Mouse (Mus musculus): ENCODE measurements around the gene Trank1. TPM values are rescaled to one million over a fixed set of nuclear protein-coding genes. Genes with fewer than 3 reads are reported as not detected.

Trank1 gene
- total and polyA plus RNA-seq, 3 experiments = 0.13 to 0.66 (median 0.34) TPM

DNA sequence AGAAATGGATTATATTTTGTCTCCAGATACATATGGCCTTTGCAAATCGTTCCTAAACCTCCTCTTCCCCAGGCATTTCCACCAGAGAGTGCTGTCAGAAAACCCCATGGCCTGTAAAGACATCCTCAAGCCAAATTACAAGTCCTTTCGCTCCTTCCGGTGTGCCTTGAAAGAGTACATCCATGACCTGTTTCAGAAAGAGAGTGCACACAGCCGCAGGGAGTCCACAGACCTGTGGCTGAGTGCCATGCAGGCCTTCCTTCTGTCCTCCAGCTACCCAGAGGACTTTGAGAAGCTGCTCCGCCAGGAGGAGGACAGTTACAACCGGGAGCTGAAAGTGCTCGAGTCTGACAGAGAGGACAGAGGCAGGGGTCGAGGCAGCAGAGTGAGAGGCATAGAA, 79.5 kb downstream of the Trank1 start:
- H3K27me3 ChIP-seq (replicated peaks) = no peaks in the 10 kb centered on the region
- H3K4me1 ChIP-seq (ENCODE audit: control insufficient read depth in 1 of 2, insufficient read depth in 2 of 2) = peaks cover 10 to 34% of the 10 kb centered on the region in 2 experiments; a peak in 3 of 4 replicates
- H3K9ac ChIP-seq (ENCODE audit: insufficient read depth, low read depth) = no peak overlapping the region
- no peaks in the 10 kb centered on the region for H3K9me3 ChIP-seq (replicated peaks; ENCODE audit: low read length)
- in situ Hi-C loops (cut with MboI; ENCODE audit: low pct_ligation_motif_present, low pct_unique_long_range_greater_than_20kb, low sequenced_read_pairs) = no loop called here
- dilution Hi-C loops (cut with MboI; ENCODE audit: extremely low pct_ligation_motif_present, extremely low pct_unique_long_range_greater_than_20kb, low sequenced_read_pairs) = no loop called here
- TF ChIP-seq PAX5 (IDR thresholded peaks at IDR 0.05; ENCODE audit: low read length) = no peak
- no peak for TF ChIP-seq JUND (conservative IDR thresholded peaks at IDR 0.05; ENCODE audit: low read depth, low read length)
- no peak for TF ChIP-seq RAD21 (IDR thresholded peaks at IDR 0.05; ENCODE audit: low read depth, low read length)
- no peak for TF ChIP-seq MAZ (IDR thresholded peaks at IDR 0.05; ENCODE audit: low read depth, low read length)
- TF ChIP-seq UBTF (IDR thresholded peaks at IDR 0.05; ENCODE audit: low read depth, low read length) = no peak
- no peak for TF ChIP-seq ETS1 (conservative IDR thresholded peaks at IDR 0.05; ENCODE audit: low read depth, low read length)
- no peak for TF ChIP-seq CHD2 (IDR thresholded peaks at IDR 0.05; ENCODE audit: low read length)
- no peak for TF ChIP-seq ZNF384 (IDR thresholded peaks at IDR 0.05; ENCODE audit: low read depth, low read length)
- TF ChIP-seq USF2 (conservative IDR thresholded peaks at IDR 0.05; ENCODE audit: low read depth, low read length) = no peak
- no peak overlapping the region for H3K27ac ChIP-seq (ENCODE audit: insufficient read depth, low read depth)
- DNase-seq (ENCODE audit: extremely low read depth) = no peak
- no peak overlapping the region for H3K4me2 ChIP-seq (ENCODE audit: insufficient read depth, low read depth, poor library complexity, severe bottlenecking)
- H3K36me3 ChIP-seq (replicated peaks in 1 of 2; ENCODE audit: control insufficient read depth in 1 of 2, insufficient read depth in 1 of 2, low read length in 1 of 2) = peaks cover 0 to 4% of the 10 kb centered on the region in 2 experiments
- H3K4me3 ChIP-seq (replicated peaks in 1 of 3; ENCODE audit: low read depth in 2 of 3, low read length in 2 of 3, poor library complexity in 1 of 3) = no peak overlapping the region
- no peaks in the 10 kb centered on the region for H3K79me2 ChIP-seq (replicated peaks; ENCODE audit: control insufficient read depth, extremely low read depth, insufficient read depth, poor library complexity, severe bottlenecking)

DNA sequence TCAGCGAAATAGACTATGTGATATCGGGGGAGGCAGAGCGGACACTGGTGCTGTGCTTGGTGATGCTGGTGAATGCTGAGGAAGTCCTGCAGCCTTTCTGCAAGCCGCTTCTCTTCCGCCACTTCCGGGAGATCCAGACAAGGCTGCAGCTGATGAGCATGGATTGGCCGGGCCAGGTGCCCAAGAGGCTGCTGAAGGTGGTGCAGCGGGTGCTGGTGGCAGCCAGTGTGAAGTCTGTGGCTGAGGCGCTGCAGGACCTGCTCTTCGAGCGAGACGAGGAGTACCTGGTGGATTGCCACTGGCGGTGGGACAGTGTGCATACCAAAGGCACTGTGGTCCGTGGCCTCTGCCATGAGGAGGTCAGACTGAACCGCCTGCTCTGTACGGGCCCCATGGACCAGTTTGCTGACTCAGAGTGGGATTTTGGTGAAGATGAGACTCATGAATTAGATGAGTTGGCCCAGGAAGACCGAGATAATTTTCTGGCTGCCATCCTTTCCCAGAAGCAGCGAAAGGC, 80.4 kb downstream of the Trank1 start:
- H3K9me3 ChIP-seq (replicated peaks; ENCODE audit: low read length) = no peaks in the 10 kb centered on the region
- H3K9ac ChIP-seq (ENCODE audit: insufficient read depth, low read depth) = no peak overlapping the region
- in situ Hi-C loops (cut with MboI; ENCODE audit: low pct_ligation_motif_present, low pct_unique_long_range_greater_than_20kb, low sequenced_read_pairs) = no loop called here
- H3K79me2 ChIP-seq (replicated peaks; ENCODE audit: control insufficient read depth, extremely low read depth, insufficient read depth, poor library complexity, severe bottlenecking) = no peaks in the 10 kb centered on the region
- H3K4me1 ChIP-seq (ENCODE audit: control insufficient read depth in 1 of 2, insufficient read depth in 2 of 2) = peaks cover 10 to 24% of the 10 kb centered on the region in 2 experiments; a peak in 3 of 4 replicates
- dilution Hi-C loops (cut with MboI; ENCODE audit: extremely low pct_ligation_motif_present, extremely low pct_unique_long_range_greater_than_20kb, low sequenced_read_pairs) = no loop called here
- H3K4me3 ChIP-seq (replicated peaks in 1 of 3; ENCODE audit: low read depth in 2 of 3, low read length in 2 of 3, poor library complexity in 1 of 3) = no peak overlapping the region
- no peak for DNase-seq (ENCODE audit: extremely low read depth)
- H3K36me3 ChIP-seq (replicated peaks in 1 of 2; ENCODE audit: control insufficient read depth in 1 of 2, insufficient read depth in 1 of 2, low read length in 1 of 2) = peaks cover 0 to 4% of the 10 kb centered on the region in 2 experiments
- no peak overlapping the region for H3K4me2 ChIP-seq (ENCODE audit: insufficient read depth, low read depth, poor library complexity, severe bottlenecking)
- H3K27me3 ChIP-seq (replicated peaks) = no peaks in the 10 kb centered on the region
- TF ChIP-seq GABPA (IDR thresholded peaks at IDR 0.05; ENCODE audit: insufficient replicate concordance, low read depth, low read length) (no peak), NRF1 (IDR thresholded peaks at IDR 0.05; ENCODE audit: low read depth, low read length) (no peak), NELFE (IDR thresholded peaks at IDR 0.05; ENCODE audit: low read depth, low read length) (no peak), PAX5 (IDR thresholded peaks at IDR 0.05; ENCODE audit: low read length) (no peak), CTCF (conservative IDR thresholded peaks at IDR 0.05 in 1 of 2, IDR thresholded peaks at IDR 0.05 in 1 of 2; ENCODE audit: low read depth in 2 of 2, low read length in 2 of 2) (no peak), MEF2A (IDR thresholded peaks at IDR 0.05; ENCODE audit: borderline replicate concordance, low read depth, low read length) (no peak), CHD2 (IDR thresholded peaks at IDR 0.05; ENCODE audit: low read length) (no peak)
- no peak overlapping the region for H3K27ac ChIP-seq (ENCODE audit: insufficient read depth, low read depth)
